Mouse (Mus musculus): ENCODE data around the gene Me1.
"Not testable (repeated sequence)": the region's sequence is repeated elsewhere in the genome, so short reads cannot be mapped to it uniquely, and the experiment has no call there.

Me1 gene

GRCm38 (mm10) chr9:86652194-86652593, 43.6 kb downstream of the Me1 start:
- DNase-seq = no peak

GRCm38 (mm10) chr9:86651254-86651653, 44.5 kb downstream of the Me1 start:
- no peak for DNase-seq

- no peak for DNase-seq
Observed at GRCm38 (mm10) chr9:86650822-86651221, 44.9 kb downstream of the Me1 start.

- no peak for DNase-seq
Observed at GRCm38 (mm10) chr9:86647931-86648550, 47.7 kb downstream of the Me1 start.

- no peak for DNase-seq
Observed at GRCm38 (mm10) chr9:86646807-86647206, 48.9 kb downstream of the Me1 start.

GRCm38 (mm10) chr9:86643497-86643896, 52.3 kb downstream of the Me1 start:
- DNase-seq = no peak

GRCm38 (mm10) chr9:86638771-86639170, 57.0 kb downstream of the Me1 start:
- DNase-seq = no peak

- no peak for DNase-seq
Observed at GRCm38 (mm10) chr9:86631153-86631552, 64.6 kb downstream of the Me1 start.

- DNase-seq = no peak
Observed at GRCm38 (mm10) chr9:86630352-86630931, 65.3 kb downstream of the Me1 start.

GRCm38 (mm10) chr9:86629379-86629778, 66.4 kb downstream of the Me1 start:
- no peak for DNase-seq

- no peak for DNase-seq
Observed at GRCm38 (mm10) chr9:86627745-86628496, 67.8 kb downstream of the Me1 start.

GRCm38 (mm10) chr9:86626906-86627305, 68.8 kb downstream of the Me1 start:
- no peak for DNase-seq

- DNase-seq = no peak
Observed at GRCm38 (mm10) chr9:86624781-86625180, 71.0 kb downstream of the Me1 start.

GRCm38 (mm10) chr9:86624039-86624438, 71.7 kb downstream of the Me1 start:
- DNase-seq = no peak

GRCm38 (mm10) chr9:86622062-86622461, 73.7 kb downstream of the Me1 start:
- no peak for DNase-seq

- no peak for DNase-seq
Observed at GRCm38 (mm10) chr9:86619341-86620139, 76.2 kb downstream of the Me1 start.

GRCm38 (mm10) chr9:86617837-86618492, 77.8 kb downstream of the Me1 start:
- DNase-seq = no peak

- no peak for DNase-seq
Observed at GRCm38 (mm10) chr9:86615765-86616164, 80.0 kb downstream of the Me1 start.

- no peak for DNase-seq
Observed at GRCm38 (mm10) chr9:86612091-86612490, 83.7 kb downstream of the Me1 start.

GRCm38 (mm10) chr9:86605776-86606175, 90.0 kb downstream of the Me1 start:
- no peak for DNase-seq

GRCm38 (mm10) chr9:86599723-86600303, 95.9 kb downstream of the Me1 start:
- no peak for DNase-seq

GRCm38 (mm10) chr9:86596983-86597382, 98.8 kb downstream of the Me1 start:
- DNase-seq = not testable (repeated sequence)

Measured in thymus, postnatal 14 days (tissue).